ENCODE assay signal across 10 mouse cellular contexts in the genomic region with DNA sequence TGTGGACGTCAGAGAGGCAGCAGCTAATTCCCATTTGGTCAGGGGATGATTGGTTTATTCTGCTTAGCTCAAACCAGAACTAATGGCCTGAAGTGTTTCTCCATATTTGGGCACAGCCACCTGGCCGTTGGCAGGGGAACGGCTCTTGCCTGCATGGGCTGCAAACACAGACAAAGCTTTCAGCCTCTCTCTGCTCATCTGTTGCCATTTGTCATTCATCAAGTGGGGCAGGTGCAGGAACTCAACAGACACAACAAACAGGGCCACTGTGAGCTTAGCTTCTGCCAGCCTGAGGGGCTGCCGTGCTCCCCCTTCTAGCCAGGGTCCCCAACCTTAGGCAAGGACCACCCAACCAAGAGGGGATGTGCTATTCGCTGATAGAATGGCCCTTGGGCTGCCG. TPM values are rescaled to one million over a fixed set of nuclear protein-coding genes. Genes with fewer than 3 reads are reported as not detected.
A peak's percentile ranks its signal among the peaks of the same experiment; 100 is the strongest.
DNase-seq lines count a peak whose midpoint lies in the region; ATAC-seq lines count a peak whose summit lies in the region.
"Had no signal": no experiment of that assay in that cellular context is flagged by ENCODE, and none has a peak within 500 bp of the region (broad histone marks: within the 10 kb centered on the region; RNA-seq: fewer than 3 reads in every experiment).

No protein-coding gene starts in this region.

- peak; percentile 47 to 63 for DNase-seq in left cerebral cortex, postnatal 14 days (ENCODE audit: low spot score in 2 of 2)
- no peak for DNase-seq in left cerebral cortex, postnatal 10 days (ENCODE audit: extremely low spot score in 1 of 2, low spot score in 2 of 2)
- peak; percentile 67 for DNase-seq in embryo, embryonic 11 days
- peak; percentile 41 to 50 for DNase-seq in layer of hippocampus, postnatal 10 days (ENCODE audit: low spot score in 2 of 2)
- peak; percentile 83 for DNase-seq in retina, postnatal 1 day
- no peak for DNase-seq in gastrocnemius, adult 18-20 months (ENCODE audit: low spot score)
- no peak for DNase-seq in spleen, postnatal 36 days (ENCODE audit: low spot score in 2 of 2)
- DNase-seq: lung, embryonic 14.5 days had no signal

- intact Hi-C loops in left cerebral cortex, postnatal 14 days (cut with DNase I), result no loop called here
- intact Hi-C loops in left cerebral cortex, postnatal 10 days (cut with DNase I), result no loop called here

- no peak for ATAC-seq in megakaryocyte, adult 5-6 weeks (ENCODE audit: poor library complexity, severe bottlenecking)
- ATAC-seq: Patski had no signal

RNA-seq across cellular contexts. Expression of gene Cpa1, which starts 10.9 kb away (rescaled TPM):
- not detected for total RNA-seq in left cerebral cortex, postnatal 14 days (2021)
- not detected for total RNA-seq in left cerebral cortex, postnatal 10 days (2021)
- total RNA-seq in layer of hippocampus, postnatal 10 days (2021), result not detected
- not detected for total RNA-seq in gastrocnemius, adult 18-20 months (2021)
- not detected in 2 replicates for total RNA-seq in megakaryocyte, adult 5-6 weeks (2015)
- total RNA-seq in megakaryocyte, adult 5-6 weeks (2017), result not detected in 2 replicates

RNA-seq across cellular contexts. Expression of gene Cpa5, which starts 17.3 kb away (rescaled TPM):
- not detected for total RNA-seq in left cerebral cortex, postnatal 14 days (2021)
- not detected for total RNA-seq in left cerebral cortex, postnatal 10 days (2021)
- total RNA-seq in layer of hippocampus, postnatal 10 days (2021), result not detected
- total RNA-seq in gastrocnemius, adult 18-20 months (2021), result not detected
- not detected in 2 replicates for total RNA-seq in megakaryocyte, adult 5-6 weeks (2015)
- not detected in 2 replicates for total RNA-seq in megakaryocyte, adult 5-6 weeks (2017)

RNA-seq across cellular contexts. Expression of gene Cpa4, which starts 60.0 kb away (rescaled TPM):
- under 1 TPM; 0.15 to 0.19 TPM for total RNA-seq in left cerebral cortex, postnatal 14 days (2021)
- under 1 TPM; 0.15 to 0.16 TPM for total RNA-seq in left cerebral cortex, postnatal 10 days (2021)
- total RNA-seq in layer of hippocampus, postnatal 10 days (2021), result not detected
- not detected for total RNA-seq in gastrocnemius, adult 18-20 months (2021)
- total RNA-seq in megakaryocyte, adult 5-6 weeks (2015), result not detected in 2 replicates
- not detected in 2 replicates for total RNA-seq in megakaryocyte, adult 5-6 weeks (2017)

Comparison
In these comparisons a context has a peak if more than half of its experiments do, and no peak if none do; other contexts are left out.
1. DNase-seq: peak in left cerebral cortex, postnatal 14 days (2 of 2), embryo, embryonic 11 days (single experiment), layer of hippocampus, postnatal 10 days (2 of 2) and retina, postnatal 1 day (single experiment); none in left cerebral cortex, postnatal 10 days (0 of 2), gastrocnemius, adult 18-20 months (single experiment) and spleen, postnatal 36 days (0 of 2).